Mouse (Mus musculus) forelimb bud, embryonic 11.5 days (tissue): Measurements from ENCODE around the gene Pnpla6.

Source experiments
- DNase-seq: peaks from one replicate; pipeline ENCODE4 v3.0.0-alpha.2; 2012; ENCODE audit warnings: low read depth, low spot score

Pnpla6 gene

DNA sequence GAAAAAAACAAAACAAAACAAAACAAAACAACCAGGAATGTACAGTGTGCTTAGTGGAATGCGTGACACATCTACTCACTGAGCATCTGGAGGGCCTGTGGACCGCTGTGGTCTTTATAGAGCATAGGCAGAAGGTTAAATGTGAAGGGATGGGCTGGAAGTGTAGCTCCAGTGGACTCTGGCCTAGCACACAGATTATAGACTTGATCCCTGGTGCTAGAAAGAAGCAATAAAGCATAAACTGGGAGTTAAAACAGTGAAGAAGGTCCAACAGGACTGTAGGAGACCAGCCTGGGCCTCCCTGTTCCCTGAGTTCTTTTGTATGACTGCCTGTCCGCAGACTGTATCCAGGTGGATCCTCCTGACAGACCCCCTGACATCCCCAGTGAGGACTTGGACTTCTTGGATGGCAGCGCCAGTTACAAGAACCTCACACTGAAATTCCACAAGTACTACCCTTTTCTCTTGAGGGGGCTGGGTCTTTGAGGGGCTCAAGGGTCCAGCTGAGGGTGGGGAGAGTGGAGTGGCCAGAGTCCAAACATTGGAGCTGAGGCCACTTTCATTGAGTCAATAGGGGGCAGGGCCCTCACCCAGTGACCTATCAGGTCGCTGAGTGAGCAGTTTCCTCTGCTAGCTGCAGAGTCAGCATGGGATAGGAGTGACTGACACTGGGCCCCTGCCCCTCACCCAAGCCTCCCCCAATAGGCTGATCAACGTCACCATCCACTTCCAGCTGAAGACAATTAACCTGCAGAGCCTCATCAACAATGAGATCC lies 7.0 kb upstream of the Pnpla6 start:
- DNase-seq = no peak

GRCm38 (mm10) chr8:3514681-3515247 lies 420 bp upstream of the Pnpla6 start:
- no peak for DNase-seq

- peak; percentile 43 for DNase-seq
Observed at GRCm38 (mm10) chr8:3515771-3516417, 710 bp downstream of the Pnpla6 start.

GRCm38 (mm10) chr8:3516450-3517116 lies 1.4 kb downstream of the Pnpla6 start:
- DNase-seq = peak; percentile 95

GRCm38 (mm10) chr8:3517117-3517495 lies 1.9 kb downstream of the Pnpla6 start:
- no peak for DNase-seq

DNA sequence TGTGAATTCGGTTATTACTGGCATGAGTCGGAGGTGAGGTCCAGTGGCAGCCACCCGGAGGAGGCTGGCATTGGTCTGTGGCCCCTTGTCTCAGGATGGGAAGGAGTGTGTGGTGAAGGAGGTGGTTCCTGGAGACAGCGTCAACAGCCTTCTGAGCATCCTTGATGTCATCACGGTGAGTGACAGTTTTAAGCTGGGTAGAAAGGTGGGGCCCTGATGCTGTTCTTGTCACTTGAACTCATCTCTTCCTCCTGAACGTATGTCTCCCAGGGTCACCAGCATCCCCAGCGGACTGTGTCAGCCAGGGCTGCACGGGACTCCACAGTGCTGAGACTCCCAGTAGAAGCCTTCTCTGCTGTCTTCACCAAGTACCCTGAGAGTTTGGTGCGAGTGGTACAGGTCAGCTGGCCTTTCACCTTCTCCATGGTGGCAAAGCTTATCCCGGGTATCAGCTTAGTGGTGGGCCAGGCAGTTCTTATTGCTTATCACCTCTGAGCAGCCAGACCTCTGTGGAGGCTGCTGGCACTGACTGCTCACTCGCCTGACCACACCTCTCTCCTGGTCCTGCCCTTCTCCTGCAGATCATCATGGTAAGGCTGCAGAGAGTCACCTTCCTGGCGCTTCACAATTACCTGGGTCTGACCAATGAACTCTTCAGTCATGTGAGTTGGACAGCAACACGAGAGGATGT lies 7.0 kb downstream of the Pnpla6 start:
- no peak for DNase-seq

DNA sequence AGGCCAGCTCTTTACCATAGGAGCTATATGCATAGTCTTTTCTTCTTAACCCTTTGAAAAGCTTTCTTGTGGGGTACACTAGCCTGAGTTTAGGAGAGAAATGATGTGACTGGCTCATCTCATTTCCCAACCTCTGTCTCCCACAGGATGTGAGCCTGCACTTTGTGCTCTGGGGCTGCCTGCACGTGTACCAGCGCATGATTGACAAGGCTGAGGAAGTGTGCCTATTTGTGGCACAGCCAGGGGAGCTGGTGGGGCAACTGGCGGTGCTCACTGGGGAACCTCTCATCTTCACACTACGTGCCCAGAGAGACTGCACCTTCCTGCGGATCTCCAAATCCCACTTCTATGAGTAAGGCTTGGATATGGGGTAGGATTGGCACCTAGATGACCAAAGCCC lies 15.6 kb downstream of the Pnpla6 start:
- no peak for DNase-seq

GRCm38 (mm10) chr8:3531936-3532335 lies 16.8 kb downstream of the Pnpla6 start:
- DNase-seq = no peak

DNA sequence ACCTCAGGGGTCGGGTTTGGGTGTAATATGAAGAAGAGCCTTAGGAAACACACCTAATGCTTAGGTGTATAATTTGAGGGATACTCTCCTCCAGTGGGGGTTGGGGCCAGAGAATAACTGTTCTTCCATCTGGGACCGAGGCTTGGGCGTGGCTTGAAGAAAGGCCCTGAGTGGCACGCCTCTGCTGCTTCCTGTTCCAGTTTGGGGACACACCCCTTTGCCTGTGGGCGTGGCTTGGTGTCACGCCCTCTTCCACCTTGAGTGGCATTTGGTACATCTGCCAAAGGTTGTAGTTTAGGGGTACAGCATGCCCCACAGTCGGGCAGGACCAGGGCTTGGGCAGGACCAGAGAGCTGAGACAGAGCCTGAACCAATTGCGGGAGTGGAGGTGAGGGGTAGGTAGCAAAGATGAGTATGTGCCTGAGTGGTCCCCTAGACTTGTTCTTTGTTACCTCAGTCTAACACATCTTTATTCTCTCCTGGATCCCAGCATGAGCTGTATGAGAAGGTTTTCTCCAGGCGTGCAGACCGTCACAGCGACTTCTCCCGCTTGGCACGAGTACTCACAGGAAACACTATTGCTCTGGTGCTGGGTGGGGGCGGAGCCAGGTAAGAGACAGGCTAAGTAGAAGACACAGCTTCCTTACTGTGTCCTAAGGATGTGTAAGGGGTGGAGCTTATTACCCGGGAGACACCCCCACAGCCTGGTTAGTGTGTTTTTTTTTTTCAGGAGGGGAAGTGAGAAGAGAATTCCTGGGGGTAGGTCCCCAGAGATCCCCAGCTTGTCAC lies 21.1 kb downstream of the Pnpla6 start:
- DNase-seq = no peak

- DNase-seq = no peak
Observed at GRCm38 (mm10) chr8:3536940-3537339, 21.8 kb downstream of the Pnpla6 start.

DNA sequence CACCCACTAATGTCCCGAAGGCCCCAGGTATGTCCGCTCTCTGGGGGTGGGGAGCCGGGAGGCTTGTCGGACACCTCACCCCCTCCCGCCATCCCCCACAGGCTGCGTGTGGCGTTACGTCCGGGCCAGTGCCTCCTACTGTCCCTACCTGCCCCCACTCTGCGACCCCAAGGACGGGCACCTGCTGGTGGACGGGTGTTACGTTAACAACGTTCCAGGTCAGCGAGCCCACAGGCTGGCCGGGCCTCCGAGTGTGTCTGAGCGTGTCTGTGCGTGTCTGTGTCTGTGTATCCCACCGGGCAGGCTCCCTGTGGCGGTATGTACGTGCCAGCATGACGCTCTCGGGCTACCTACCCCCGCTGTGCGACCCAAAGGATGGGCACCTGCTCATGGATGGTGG lies 22.5 kb downstream of the Pnpla6 start:
- DNase-seq = no peak

- DNase-seq = no peak
Observed at GRCm38 (mm10) chr8:3539146-3539545, 24.0 kb downstream of the Pnpla6 start.

- no peak for DNase-seq
Observed at GRCm38 (mm10) chr8:3540076-3540475, 24.9 kb downstream of the Pnpla6 start.

GRCm38 (mm10) chr8:3546511-3546910 lies 31.3 kb downstream of the Pnpla6 start:
- no peak for DNase-seq

DNA sequence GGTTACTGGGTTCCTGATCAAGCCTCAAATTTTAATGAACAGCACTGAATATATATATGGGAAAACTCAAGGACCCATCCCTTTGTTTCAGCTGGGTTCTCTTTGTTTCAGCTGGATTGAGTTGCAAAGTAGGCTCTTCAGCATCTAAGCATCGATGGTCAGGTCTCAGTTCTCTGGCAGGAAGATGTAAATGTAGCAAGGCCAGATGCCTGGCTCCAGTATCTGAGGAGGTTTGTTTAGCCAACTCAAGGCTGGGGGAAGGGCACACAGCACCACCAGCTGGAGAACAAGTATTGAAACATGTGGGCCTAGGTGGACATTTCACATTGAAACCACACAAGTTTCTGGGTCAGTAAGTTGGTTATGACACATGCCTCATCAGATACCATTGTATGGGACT lies 37.1 kb downstream of the Pnpla6 start:
- no peak for DNase-seq

DNA sequence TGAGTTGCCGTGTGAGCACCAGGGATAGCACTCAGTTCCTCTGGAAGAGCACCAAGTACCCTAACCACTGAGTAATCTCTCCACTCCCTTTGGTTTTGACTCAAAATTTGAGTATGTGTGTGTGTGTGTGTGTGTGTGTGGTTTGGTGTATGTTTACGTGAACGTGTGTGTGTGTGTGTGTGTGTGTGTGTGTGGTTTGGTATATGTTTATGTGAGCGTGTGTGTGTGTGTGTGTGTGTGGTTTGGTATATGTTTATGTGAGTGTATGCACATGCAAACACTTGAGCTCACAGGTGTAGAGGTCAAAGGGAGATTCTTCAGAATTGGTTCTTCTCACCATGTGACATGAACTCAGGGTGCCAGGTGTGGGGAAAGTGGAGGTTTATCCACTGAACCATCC lies 40.9 kb downstream of the Pnpla6 start:
- DNase-seq = peak; percentile 17

GRCm38 (mm10) chr8:3567641-3568371 lies 52.6 kb downstream of the Pnpla6 start, which contains the start of gene C330021F23Rik:
C330021F23Rik (plus strand) TSS chr8:3567990.
- no peak for DNase-seq

DNA sequence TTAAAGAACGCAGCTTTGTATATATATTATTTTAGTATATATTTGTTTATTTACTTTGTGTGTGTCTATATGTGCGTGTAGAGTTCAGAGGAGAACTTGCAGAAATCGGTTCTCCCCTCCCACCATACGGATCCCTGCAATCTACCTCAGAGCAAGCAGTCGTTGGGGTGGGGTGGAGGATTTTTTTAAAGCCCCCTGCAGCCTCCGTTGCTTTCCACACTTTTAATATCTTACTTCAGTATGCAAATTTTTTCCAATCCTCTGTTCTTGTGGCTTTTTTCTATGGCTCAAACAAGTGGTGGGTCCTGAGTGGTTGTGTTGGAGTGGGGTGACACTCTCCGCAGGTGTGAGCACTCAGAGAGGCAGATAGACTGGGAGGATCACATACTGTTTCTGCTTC lies 53.2 kb downstream of the Pnpla6 start:
- DNase-seq = no peak

DNA sequence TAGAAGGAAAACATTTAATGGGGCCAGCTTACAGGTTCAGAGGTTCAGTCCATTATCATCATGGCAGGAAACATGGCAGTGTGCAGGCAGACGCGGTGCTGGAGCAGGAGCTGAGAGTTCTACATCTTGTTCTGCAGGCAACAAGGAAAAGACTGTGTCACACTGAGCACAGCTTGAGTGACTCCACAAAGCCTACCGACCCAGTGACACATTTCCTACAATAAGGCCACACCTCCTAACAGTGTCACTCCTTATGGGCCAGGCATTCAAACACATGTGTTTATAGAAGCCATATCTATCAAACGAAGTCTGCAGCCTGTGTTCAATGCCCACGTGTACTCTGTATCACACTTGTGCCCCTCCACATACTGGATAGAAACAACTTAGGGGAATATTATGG lies 54.6 kb downstream of the Pnpla6 start:
- no peak for DNase-seq

- no peak for DNase-seq
Observed at GRCm38 (mm10) chr8:3574546-3574945, 59.4 kb downstream of the Pnpla6 start.
